Mouse (Mus musculus): ENCODE measurements around the gene Nhp2.
"Not testable (repeated sequence)": the region's sequence is repeated elsewhere in the genome, so short reads cannot be mapped to it uniquely, and the experiment has no call there.

Nhp2 gene

GRCm38 (mm10) chr11:51658291-51658690, 38.8 kb downstream of the Nhp2 start:
- DNase-seq (ENCODE audit: low read depth), result no peak

- DNase-seq (ENCODE audit: low read depth), result no peak
Measured at GRCm38 (mm10) chr11:51658705-51659104, 39.2 kb downstream of the Nhp2 start.

GRCm38 (mm10) chr11:51661867-51662365, 42.4 kb downstream of the Nhp2 start:
- DNase-seq (ENCODE audit: low read depth), result no peak

GRCm38 (mm10) chr11:51662632-51663031, 43.1 kb downstream of the Nhp2 start:
- DNase-seq (ENCODE audit: low read depth), result no peak

- DNase-seq (ENCODE audit: low read depth), result not testable (repeated sequence)
Measured at GRCm38 (mm10) chr11:51664747-51665146, 45.2 kb downstream of the Nhp2 start.

GRCm38 (mm10) chr11:51670846-51671245, 51.3 kb downstream of the Nhp2 start:
- DNase-seq (ENCODE audit: low read depth), result no peak

- DNase-seq (ENCODE audit: low read depth), result peak; percentile 60
Measured at GRCm38 (mm10) chr11:51671376-51671775, 51.8 kb downstream of the Nhp2 start.

- no peak for DNase-seq (ENCODE audit: low read depth)
Measured at GRCm38 (mm10) chr11:51673291-51673690, 53.8 kb downstream of the Nhp2 start.

Measured in 416B (cell line).